Mouse (Mus musculus) stomach, postnatal 0 days (tissue): ENCODE results near the gene Ergic1. TPM values are rescaled to one million over a fixed set of nuclear protein-coding genes. Genes with fewer than 3 reads are reported as not detected.

ENCODE experiments used
- ATAC-seq: fragments of 200-750 bp; cut with Nextera tagmentation; 2 replicates; pipeline ENCODE4 v1.8.0; 2017; ENCODE audit not compliant: low FRiP score, low TSS enrichment
- DNase-seq: peaks from one replicate; pipeline ENCODE4 v3.0.0-alpha.2; 2016; ENCODE audit warnings: low spot score
- H3K27ac ChIP-seq: fragments of 300-500 bp; sonication (generic); replicated peaks from 2 replicates; pipeline ENCODE4 v1.5.1; 2014; ENCODE audit warnings: mild to moderate bottlenecking, control low read depth
- H3K27me3 ChIP-seq: fragments of 300-500 bp; sonication (generic); 2 replicates; pipeline ENCODE4 v1.6.1; 2014; ENCODE audit warnings: low read length; ENCODE audit not compliant: control insufficient read depth, insufficient read depth
- H3K36me3 ChIP-seq: fragments of 300-500 bp; sonication (generic); 2 replicates; pipeline ENCODE4 v1.6.1; 2014; ENCODE audit warnings: low read length, mixed read lengths; ENCODE audit not compliant: control insufficient read depth, insufficient read depth
- H3K4me1 ChIP-seq: fragments of 300-500 bp; sonication (generic); replicated peaks from 2 replicates; pipeline ENCODE4 v1.6.1; 2014; ENCODE audit warnings: antibody characterized with exemption; ENCODE audit not compliant: control insufficient read depth, insufficient read depth
- H3K4me2 ChIP-seq: fragments of 300-500 bp; sonication (generic); replicated peaks from 2 replicates; pipeline ENCODE4 v1.6.1; 2014; ENCODE audit warnings: low read depth, mild to moderate bottlenecking, control low read depth, moderate library complexity
- H3K4me3 ChIP-seq: fragments of 300-500 bp; sonication (generic); 2 replicates; pipeline ENCODE4 v1.5.1; 2014; ENCODE audit warnings: low read depth, low read length, control low read depth
- H3K9ac ChIP-seq: fragments of 300-500 bp; sonication (generic); 2 replicates; pipeline ENCODE4 v1.6.1; 2014; ENCODE audit warnings: mild to moderate bottlenecking, low read length, control low read depth, mixed read lengths
- H3K9me3 ChIP-seq: fragments of 300-500 bp; sonication (generic); 2 replicates; pipeline ENCODE4 v1.6.1; 2016; ENCODE audit warnings: low read length; ENCODE audit not compliant: control insufficient read depth
- CTCF ChIP-seq: IDR thresholded peaks from 2 replicates; pipeline ENCODE4 v1.5.1; 2016; ENCODE audit warnings: antibody characterized with exemption, low read depth, mild to moderate bottlenecking, moderate library complexity
- EP300 ChIP-seq: optimal IDR thresholded peaks from 2 replicates; pipeline ENCODE3; 2016; ENCODE audit warnings: antibody characterized with exemption
- WGBS: fragments of 180-500 bp; shearing (Covaris S2); extraction: QIAGEN DNeasy Blood & Tissue Kit; methylation state at CpG from one replicate; pipeline ENCODE4 v1.1.7; 2014; 5-methylcytosine and 5-hydroxymethylcytosine counted together
- polyA plus RNA-seq: library from polyadenylated mRNA; unstranded; fragments of >200 nt; fragmentation: Nextera tagmentation; extraction: Ambion mirVana; gene quantifications from 2 replicates; pipeline ENCODE4 v1.2.1, GENCODE M21; 2015

Gene Ergic1
- polyA plus RNA-seq, 1 experiment from 2014 or later = 64.2 TPM

GRCm38 (mm10) chr17:26527291-26527690 lies 34.0 kb upstream of the Ergic1 start:
- Histone ChIP-seq H3K36me3 (no peaks in the 10 kb centered on the region), H3K27ac (no peak overlapping the region), H3K9ac (no peak overlapping the region), H3K4me3 (no peak overlapping the region), H3K4me1 (no peaks in the 10 kb centered on the region), H3K27me3 (no peaks in the 10 kb centered on the region), H3K9me3 (no peaks in the 10 kb centered on the region), H3K4me2 (no peak overlapping the region)
- no peak for TF ChIP-seq EP300
- no peak for TF ChIP-seq CTCF
- DNase-seq (no peak), ATAC-seq (no peak)
- 97% methylated on average over 9 of the region's 9 CpGs for WGBS

GRCm38 (mm10) chr17:26528751-26529150 lies 32.5 kb upstream of the Ergic1 start:
- no peak for ATAC-seq

GRCm38 (mm10) chr17:26529791-26530241 lies 31.5 kb upstream of the Ergic1 start:
- Histone ChIP-seq H3K27ac (peak overlapping the region; percentile 56), H3K4me3 (no peak overlapping the region), H3K36me3 (no peaks in the 10 kb centered on the region), H3K4me2 (no peak overlapping the region), H3K4me1 (no peaks in the 10 kb centered on the region), H3K9ac (no peak overlapping the region), H3K27me3 (no peaks in the 10 kb centered on the region), H3K9me3 (no peaks in the 10 kb centered on the region)
- ATAC-seq = no peak
- WGBS = 71% methylated on average over 5 of the region's 5 CpGs
- no peak for DNase-seq
- no peak for TF ChIP-seq EP300
- no peak for TF ChIP-seq CTCF

More at GRCm38 (mm10) chr17:26528751-26529150, 32.5 kb upstream of the Ergic1 start:
- Histone ChIP-seq H3K9ac (no peak overlapping the region), H3K36me3 (no peaks in the 10 kb centered on the region), H3K4me1 (no peaks in the 10 kb centered on the region), H3K9me3 (no peaks in the 10 kb centered on the region), H3K27ac (no peak overlapping the region), H3K4me3 (no peak overlapping the region), H3K4me2 (no peak overlapping the region), H3K27me3 (no peaks in the 10 kb centered on the region)
- TF ChIP-seq CTCF = no peak
- TF ChIP-seq EP300 = no peak
- WGBS = 86% methylated on average over 6 of the region's 6 CpGs
- no peak for DNase-seq

- peak overlapping the region; percentile 56 for H3K27ac ChIP-seq
- H3K4me1 ChIP-seq = no peaks in the 10 kb centered on the region
- H3K9me3 ChIP-seq = no peaks in the 10 kb centered on the region
- no peak overlapping the region for H3K4me2 ChIP-seq
- ATAC-seq (peak; percentile 24; the same call in 1 of the 2 replicates), DNase-seq (no peak)
- H3K27me3 ChIP-seq = no peaks in the 10 kb centered on the region
- WGBS = 21% methylated on average over 3 of the region's 3 CpGs
- no peak overlapping the region for H3K9ac ChIP-seq
- H3K36me3 ChIP-seq = no peaks in the 10 kb centered on the region
- no peak overlapping the region for H3K4me3 ChIP-seq
- TF ChIP-seq CTCF (no peak), EP300 (no peak)
These were observed 30.7 kb upstream of the Ergic1 start for GRCm38 (mm10) chr17:26530590-26531081.

GRCm38 (mm10) chr17:26531395-26532027 lies 29.8 kb upstream of the Ergic1 start:
- no peaks in the 10 kb centered on the region for H3K9me3 ChIP-seq
- no peak overlapping the region for H3K4me3 ChIP-seq
- H3K4me2 ChIP-seq = no peak overlapping the region
- no peaks in the 10 kb centered on the region for H3K4me1 ChIP-seq
- TF ChIP-seq EP300 (no peak), CTCF (no peak)
- no peaks in the 10 kb centered on the region for H3K27me3 ChIP-seq
- H3K9ac ChIP-seq = no peak overlapping the region
- DNase-seq (no peak), ATAC-seq (no peak)
- 88% methylated on average over 7 of the region's 7 CpGs for WGBS
- H3K36me3 ChIP-seq = no peaks in the 10 kb centered on the region
- peak overlapping the region; percentile 36; the same call in 1 of the 2 replicates for H3K27ac ChIP-seq

GRCm38 (mm10) chr17:26532476-26533045 lies 28.7 kb upstream of the Ergic1 start:
- ATAC-seq (peak; percentile 31; the same call in 1 of the 2 replicates), DNase-seq (peak; percentile 41)
- Histone ChIP-seq H3K27me3 (no peaks in the 10 kb centered on the region), H3K9me3 (no peaks in the 10 kb centered on the region), H3K27ac (peak overlapping the region; percentile 61), H3K4me2 (no peak overlapping the region), H3K4me1 (no peaks in the 10 kb centered on the region), H3K9ac (no peak overlapping the region), H3K36me3 (no peaks in the 10 kb centered on the region), H3K4me3 (no peak overlapping the region)
- TF ChIP-seq CTCF (no peak), EP300 (no peak)
- WGBS = 61% methylated on average over 4 of the region's 4 CpGs
